Mouse (Mus musculus) testis, adult 2 months (tissue): ENCODE data around the gene Cdc45. TPM values are rescaled to one million over a fixed set of nuclear protein-coding genes. Genes with fewer than 3 reads are reported as not detected.

ENCODE experiments used
- H3K27ac ChIP-seq: fragments of 200-500 bp; 2 replicates; pipeline ENCODE4 v1.5.1; 2012; ENCODE audit warnings: low read depth, low read length; ENCODE audit not compliant: control insufficient read depth, insufficient read depth
- H3K27me3 ChIP-seq: fragments of 200-500 bp; 2 replicates; pipeline ENCODE4 v1.6.1; 2012; ENCODE audit warnings: mild to moderate bottlenecking, low read length, moderate library complexity; ENCODE audit not compliant: control insufficient read depth, insufficient read depth
- H3K36me3 ChIP-seq: fragments of 200-500 bp; 2 replicates; pipeline ENCODE4 v1.6.1; 2012; ENCODE audit warnings: mild to moderate bottlenecking, low read length; ENCODE audit not compliant: control insufficient read depth, insufficient read depth
- H3K4me1 ChIP-seq: fragments of 200-500 bp; 2 replicates; pipeline ENCODE4 v1.6.1; 2012; ENCODE audit warnings: low read length; ENCODE audit not compliant: control insufficient read depth, insufficient read depth
- H3K4me3 ChIP-seq: fragments of 200-500 bp; 2 replicates; pipeline ENCODE4 v1.5.1; 2012; ENCODE audit warnings: low read depth, mild to moderate bottlenecking, low read length, moderate library complexity, mixed read lengths; ENCODE audit not compliant: control insufficient read depth
- CTCF ChIP-seq: fragments of 200-500 bp; IDR thresholded peaks from 2 replicates; pipeline ENCODE4 v1.5.1; 2012; ENCODE audit warnings: low read depth, mild to moderate bottlenecking, inconsistent platforms, low read length, moderate library complexity; ENCODE audit not compliant: control insufficient read depth, insufficient read depth, insufficient replicate concordance
- POLR2A ChIP-seq: fragments of 200-500 bp; IDR thresholded peaks from 2 replicates; pipeline ENCODE4 v1.6.1; 2012; ENCODE audit warnings: low read depth, mild to moderate bottlenecking, inconsistent platforms, low read length, moderate library complexity; ENCODE audit not compliant: control insufficient read depth
- polyA plus RNA-seq: library from polyadenylated mRNA; depleted of rRNA; stranded (reverse); fragments of >200 nt; gene quantifications from 2 replicates; pipeline ENCODE4 v1.2.3, GENCODE M21; 2012

Gene Cdc45
- polyA plus RNA-seq, 1 experiment, result 40.7 TPM

DNA sequence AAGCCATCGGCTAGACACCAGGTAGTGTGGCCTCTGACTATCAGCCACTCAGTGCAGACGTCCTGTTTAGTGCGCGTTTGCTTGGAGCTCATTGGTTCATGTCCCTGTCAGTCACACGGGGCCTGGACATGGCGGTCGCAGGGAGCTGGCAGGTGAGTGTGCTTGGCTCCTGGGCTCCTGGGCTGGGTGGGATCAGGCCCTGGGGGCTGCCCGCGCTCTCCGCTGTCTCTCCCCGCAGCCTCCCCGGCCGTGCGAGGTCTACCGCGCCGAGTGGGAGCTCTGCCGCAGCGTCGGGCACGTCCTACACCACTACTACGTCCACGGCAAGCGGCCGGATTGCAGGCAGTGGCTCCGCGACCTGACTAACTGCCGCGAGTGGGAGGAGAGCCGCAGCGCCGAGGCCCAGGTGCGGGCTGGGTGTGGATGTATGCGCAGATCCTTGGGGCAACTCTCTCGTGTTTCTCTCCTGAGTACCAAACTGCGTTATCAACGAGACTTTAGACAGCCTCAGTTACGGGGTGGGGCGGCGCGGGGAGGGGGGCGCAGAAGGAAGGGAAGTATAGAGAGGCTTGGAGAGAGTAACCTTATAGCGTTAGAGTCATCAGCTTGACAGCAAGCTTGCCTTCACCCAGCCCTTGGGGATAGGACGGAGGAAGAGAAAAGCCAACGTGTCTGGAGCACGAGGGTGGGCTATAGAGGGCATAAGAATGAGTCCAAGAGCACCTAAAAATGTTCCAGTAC lies 24.9 kb upstream of the Cdc45 start, which contains the start of the genes 2510002D24Rik and Gm28539:
2510002D24Rik (plus strand) TSS at position 111 of the 741 bp plus-strand sequence.
Gm28539 (plus strand) TSS at position 117 of the 741 bp plus-strand sequence.
- H3K27ac ChIP-seq, result peak within 1 kb of the TSS; percentile 55
- no peaks in the 10 kb centered on the region for H3K36me3 ChIP-seq
- TF ChIP-seq CTCF (no peak), POLR2A (peak; percentile 94)
- no peaks in the 10 kb centered on the region for H3K27me3 ChIP-seq
- peak within 1 kb of the TSS; percentile 77 for H3K4me3 ChIP-seq
- no peaks in the 10 kb centered on the region for H3K4me1 ChIP-seq

GRCm38 (mm10) chr16:18836073-18836467 lies 24.3 kb upstream of the Cdc45 start:
- Histone ChIP-seq H3K36me3 (no peaks in the 10 kb centered on the region), H3K27ac (no peak overlapping the region)

DNA sequence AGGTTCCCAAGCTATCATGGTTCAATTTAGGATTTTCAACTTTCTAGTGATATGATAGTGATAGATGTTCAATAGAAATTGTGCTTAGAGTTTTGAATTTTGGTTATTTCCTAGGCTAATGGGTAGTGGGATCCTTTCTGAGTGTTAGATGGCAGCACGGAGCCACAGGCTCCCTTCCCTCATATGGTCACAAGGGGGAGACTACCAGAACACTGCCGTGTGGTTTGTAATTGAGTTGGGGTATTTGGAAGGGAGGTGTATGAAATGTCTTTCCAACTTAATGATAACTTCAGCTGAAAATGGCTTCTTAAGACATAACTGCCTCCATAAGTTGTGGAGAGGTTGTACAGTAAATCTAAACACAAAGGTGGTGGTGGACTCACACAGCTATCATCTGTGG lies 21.7 kb upstream of the Cdc45 start:
- Histone ChIP-seq H3K27me3 (no peaks in the 10 kb centered on the region), H3K27ac (no peak overlapping the region), H3K4me1 (no peaks in the 10 kb centered on the region), H3K36me3 (no peaks in the 10 kb centered on the region), H3K4me3 (no peak overlapping the region)
- TF ChIP-seq POLR2A (no peak), CTCF (no peak)

More at GRCm38 (mm10) chr16:18836073-18836467, 24.3 kb upstream of the Cdc45 start:
- Histone ChIP-seq H3K27me3 (no peaks in the 10 kb centered on the region), H3K4me3 (peak overlapping the region; percentile 77), H3K4me1 (no peaks in the 10 kb centered on the region)
- no peak for TF ChIP-seq CTCF
- TF ChIP-seq POLR2A, result no peak

- Histone ChIP-seq H3K27ac (no peak overlapping the region), H3K4me3 (no peak overlapping the region), H3K36me3 (peaks cover 3% of the 10 kb centered on the region; the same call in 1 of the 2 replicates), H3K27me3 (no peaks in the 10 kb centered on the region), H3K4me1 (no peaks in the 10 kb centered on the region)
- TF ChIP-seq POLR2A (no peak), CTCF (no peak)
These were observed 17.3 kb upstream of the Cdc45 start for GRCm38 (mm10) chr16:18829102-18829501.

GRCm38 (mm10) chr16:18828630-18829029 lies 16.8 kb upstream of the Cdc45 start:
- Histone ChIP-seq H3K36me3 (peaks cover 3% of the 10 kb centered on the region; the same call in 1 of the 2 replicates), H3K4me1 (no peaks in the 10 kb centered on the region), H3K27ac (no peak overlapping the region), H3K27me3 (no peaks in the 10 kb centered on the region), H3K4me3 (no peak overlapping the region)
- no peak for TF ChIP-seq CTCF
- no peak for TF ChIP-seq POLR2A

- Histone ChIP-seq H3K4me3 (no peak overlapping the region), H3K36me3 (peaks cover 8% of the 10 kb centered on the region), H3K27me3 (no peaks in the 10 kb centered on the region), H3K27ac (no peak overlapping the region), H3K4me1 (no peaks in the 10 kb centered on the region)
- no peak for TF ChIP-seq POLR2A
These were observed 11.1 kb upstream of the Cdc45 start for GRCm38 (mm10) chr16:18822925-18823324.

GRCm38 (mm10) chr16:18822356-18822755 lies 10.6 kb upstream of the Cdc45 start:
- H3K27ac ChIP-seq, result no peak overlapping the region
- no peaks in the 10 kb centered on the region for H3K4me1 ChIP-seq
- H3K27me3 ChIP-seq, result no peaks in the 10 kb centered on the region
- TF ChIP-seq CTCF, result no peak
- TF ChIP-seq POLR2A, result no peak
- no peak overlapping the region for H3K4me3 ChIP-seq
- H3K36me3 ChIP-seq, result peaks cover 9% of the 10 kb centered on the region
